Mouse (Mus musculus) gonadal fat pad, adult 2 months (tissue): Measurements from ENCODE around the gene Mia. TPM values are rescaled to one million over a fixed set of nuclear protein-coding genes. Genes with fewer than 3 reads are reported as not detected.

Experiments used
- DNase-seq: peaks from one replicate; pipeline ENCODE4 v3.0.0-alpha.2; 2012; ENCODE audit warnings: low read depth
- polyA plus RNA-seq: library from polyadenylated mRNA; depleted of rRNA; stranded (reverse); fragments of >200 nt; gene quantifications from 2 replicates; pipeline ENCODE4 v1.2.3, GENCODE M21; 2012; rRNA removed

The Mia gene
- polyA plus RNA-seq, 1 experiment, result 89.2 TPM

DNA sequence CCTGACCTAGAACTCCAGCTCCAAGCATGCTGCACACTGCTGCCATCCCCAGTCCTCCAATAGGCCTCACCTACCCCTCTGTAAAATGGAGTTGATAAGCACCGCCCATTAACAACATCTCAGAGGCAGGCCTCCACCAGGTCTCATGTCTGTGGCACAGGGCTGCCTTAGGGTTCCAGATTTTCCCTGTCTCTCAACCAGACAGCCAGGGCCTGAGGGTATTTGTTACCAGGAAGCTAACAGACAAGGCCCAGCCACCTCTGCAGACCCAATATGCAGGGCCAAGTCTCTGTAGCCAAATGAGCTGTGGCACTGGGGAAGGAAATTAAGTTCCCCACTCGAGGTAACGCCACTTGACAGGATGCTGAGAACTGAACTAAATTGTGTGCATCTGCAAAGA, 20.0 kb downstream of the Mia start:
- no peak for DNase-seq

DNA sequence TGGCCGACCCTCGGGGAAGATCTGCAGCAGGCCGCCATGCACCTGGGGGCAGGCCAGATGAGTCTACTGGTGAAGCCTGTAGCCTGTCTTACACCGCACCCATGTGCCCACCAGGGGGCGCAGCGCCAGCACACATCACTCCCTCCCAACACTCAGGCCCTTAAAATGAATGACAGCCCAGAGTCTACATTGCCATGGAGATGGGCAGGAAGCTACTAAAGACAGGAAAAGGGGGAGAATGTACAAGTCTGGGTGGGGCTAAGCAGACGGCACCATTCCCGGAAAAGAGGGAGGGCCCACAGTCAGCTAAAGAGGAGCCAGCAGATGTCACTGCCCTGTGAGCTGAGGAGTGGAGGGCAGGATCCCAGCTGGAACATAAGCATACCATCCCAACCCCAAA, 21.1 kb downstream of the Mia start:
- no peak for DNase-seq

DNA sequence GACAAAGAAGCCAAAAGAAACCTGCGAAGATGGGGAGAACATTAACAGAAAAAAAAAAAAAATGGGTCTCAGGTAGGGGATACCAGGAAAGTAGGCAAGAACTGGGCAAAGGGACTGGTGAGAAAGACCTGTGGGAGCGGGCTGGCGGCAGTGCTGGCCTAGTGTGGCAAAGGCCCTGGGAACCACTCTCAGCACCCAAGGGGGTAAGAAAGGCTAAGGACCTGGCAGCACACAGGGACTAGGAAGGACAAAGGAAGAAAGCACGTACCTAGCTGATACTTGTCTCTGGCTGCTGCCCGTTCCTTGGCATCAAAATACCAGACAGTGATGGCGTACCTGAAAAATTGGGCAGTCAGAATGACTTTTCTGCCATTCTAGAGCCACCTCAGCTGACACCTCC, 21.7 kb downstream of the Mia start:
- DNase-seq, result no peak

DNA sequence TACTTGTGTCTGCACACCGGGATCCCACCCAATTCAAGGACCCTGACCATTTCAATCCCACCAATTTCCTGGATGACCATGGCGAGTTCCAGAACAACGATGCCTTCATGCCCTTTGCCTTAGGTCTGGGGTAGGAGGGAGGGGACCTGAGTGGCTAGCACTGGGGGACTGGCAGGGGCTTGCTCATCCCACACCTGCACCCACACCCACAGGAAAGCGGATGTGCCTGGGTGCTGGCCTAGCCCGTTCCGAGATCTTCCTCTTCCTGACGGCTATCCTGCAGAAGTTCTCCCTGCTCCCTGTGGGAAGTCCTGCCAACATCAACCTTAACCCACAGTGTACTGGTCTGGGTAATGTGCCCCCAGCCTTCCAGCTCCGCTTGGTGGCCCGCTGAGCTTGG, 22.8 kb downstream of the Mia start:
- DNase-seq, result no peak

DNA sequence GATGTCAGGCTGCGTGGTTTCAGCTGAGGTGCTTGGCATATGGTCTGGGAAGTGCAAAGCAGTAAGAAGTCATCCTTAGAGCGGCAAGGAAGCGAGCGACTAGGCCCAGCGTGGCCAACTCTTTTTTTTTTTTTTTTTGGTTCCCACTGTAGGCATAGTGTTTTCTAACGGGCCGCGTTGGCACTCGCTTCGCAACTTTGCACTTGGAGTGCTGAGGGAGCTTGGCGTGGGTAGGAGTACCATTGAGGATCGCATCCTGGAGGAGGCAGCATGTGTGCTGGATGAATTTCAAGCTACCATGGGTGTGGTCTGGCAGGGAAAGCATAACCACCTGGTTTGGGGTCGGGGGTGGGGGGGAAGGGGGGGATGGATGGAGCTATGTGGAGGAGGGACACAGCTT, 25.0 kb downstream of the Mia start:
- DNase-seq, result no peak

DNA sequence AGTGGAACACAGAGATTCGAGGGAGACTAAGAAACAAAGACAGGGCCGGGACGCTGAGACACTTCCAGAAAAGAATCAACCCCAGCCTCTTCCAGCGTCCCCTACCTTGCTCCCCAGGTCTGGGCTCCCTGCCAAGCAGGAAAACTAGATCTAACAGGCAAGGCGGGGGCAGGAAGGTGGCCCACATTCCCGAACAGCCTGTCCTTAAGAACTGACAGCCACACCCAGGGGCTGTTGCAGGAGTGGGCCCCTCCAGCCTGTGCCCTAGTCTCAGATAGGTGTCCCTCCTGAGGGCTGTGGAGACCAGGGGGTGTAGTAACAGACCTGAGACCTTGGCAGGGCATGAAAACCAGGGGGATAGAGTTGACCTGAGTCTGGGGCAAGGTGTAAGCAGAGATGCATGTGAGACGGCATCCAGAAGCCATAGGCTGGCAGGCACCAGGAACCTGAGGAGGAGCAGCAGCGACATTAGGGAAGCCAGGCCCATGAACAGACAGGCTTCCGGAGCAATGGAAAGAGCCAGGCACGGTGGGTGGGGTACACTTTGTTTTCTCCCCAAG, 27.7 kb downstream of the Mia start, which contains the start of gene Cyp2t4:
TSS of gene Cyp2t4 (plus strand) at position 510 of the 560 bp plus-strand sequence.
- no peak for DNase-seq

DNA sequence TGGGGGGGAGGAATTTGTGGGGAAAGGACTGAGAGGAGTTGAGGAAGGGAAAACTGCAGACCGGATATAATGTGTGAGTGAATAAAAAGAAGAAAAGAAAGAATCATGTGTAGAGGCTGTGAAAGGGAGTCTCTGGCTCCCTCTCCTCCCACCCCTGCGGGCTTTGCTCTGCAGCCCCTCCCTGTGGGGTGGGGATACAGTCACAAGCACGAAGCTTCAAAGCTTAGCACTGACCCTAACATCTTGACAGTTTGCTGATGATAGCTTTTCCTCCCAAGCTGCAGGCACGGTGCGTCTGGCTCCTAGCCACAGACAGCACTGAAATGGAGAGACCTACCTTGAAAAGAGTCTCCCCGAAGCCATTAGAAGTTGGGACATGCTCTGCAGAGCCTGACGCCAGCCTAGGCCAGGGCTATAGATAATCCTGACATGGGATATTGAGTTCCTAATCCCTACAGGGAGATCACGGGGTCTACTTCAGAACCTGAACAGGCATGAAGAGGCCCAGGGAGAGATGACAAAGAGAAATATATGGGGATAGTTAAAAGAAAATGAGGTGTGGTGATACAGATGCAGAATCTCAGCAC, 44.5 kb downstream of the Mia start:
- no peak for DNase-seq

DNA sequence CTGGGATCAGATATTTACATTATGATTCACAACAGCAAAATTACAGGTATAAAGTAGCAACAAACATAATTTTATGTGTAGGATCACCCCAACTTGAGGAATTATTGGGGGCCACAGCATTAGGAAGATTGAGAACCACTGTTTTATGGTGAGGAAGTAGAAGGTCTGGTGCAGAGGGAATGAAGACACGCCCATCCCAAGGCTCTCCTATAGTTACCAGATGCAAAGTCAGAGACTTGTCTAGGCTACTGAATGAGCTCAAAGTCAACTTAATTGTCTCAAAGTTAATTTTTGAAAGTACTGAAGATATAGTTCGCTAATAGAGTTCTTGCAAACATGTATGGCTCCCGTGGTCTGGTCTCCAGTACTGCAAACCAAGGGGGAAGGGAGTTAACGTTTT, 47.2 kb downstream of the Mia start:
- DNase-seq, result no peak

DNA sequence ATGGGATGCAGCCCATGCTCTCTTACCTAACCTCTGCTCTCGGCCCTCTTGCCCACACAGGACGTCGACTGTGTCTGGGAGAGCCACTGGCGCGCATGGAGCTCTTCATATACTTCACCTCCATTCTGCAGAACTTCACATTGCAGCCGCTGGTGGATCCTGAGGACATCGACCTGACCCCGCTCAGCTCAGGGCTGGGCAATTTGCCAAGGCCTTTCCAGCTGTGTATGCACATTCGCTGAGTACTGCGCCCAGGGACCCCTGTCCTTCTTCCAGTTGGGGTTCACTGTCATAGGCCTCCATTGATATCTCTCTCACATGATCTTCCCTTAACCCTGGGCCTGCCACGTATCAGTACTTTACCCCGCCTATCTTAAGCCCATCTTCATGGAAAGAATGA, 47.8 kb downstream of the Mia start:
- DNase-seq, result no peak

DNA sequence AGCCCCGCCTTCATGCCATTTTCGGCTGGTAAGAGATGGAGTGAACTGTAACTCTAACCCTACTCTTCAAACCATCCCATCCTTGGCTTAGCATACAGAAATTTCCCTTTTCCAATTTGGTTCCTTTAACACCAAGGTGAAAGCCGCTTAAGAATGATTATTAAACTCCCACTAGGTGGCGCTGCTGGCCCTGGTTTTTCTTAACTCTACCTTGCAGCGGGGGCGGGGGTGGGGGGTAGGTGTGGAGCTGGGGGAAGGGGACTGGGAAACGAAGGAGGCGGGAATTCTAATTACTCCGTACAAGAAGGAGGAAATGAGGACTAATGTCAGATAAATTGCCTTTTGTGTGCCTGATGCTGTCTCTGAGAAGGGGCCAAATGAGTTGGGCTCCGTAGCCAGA, 48.4 kb downstream of the Mia start:
- no peak for DNase-seq

DNA sequence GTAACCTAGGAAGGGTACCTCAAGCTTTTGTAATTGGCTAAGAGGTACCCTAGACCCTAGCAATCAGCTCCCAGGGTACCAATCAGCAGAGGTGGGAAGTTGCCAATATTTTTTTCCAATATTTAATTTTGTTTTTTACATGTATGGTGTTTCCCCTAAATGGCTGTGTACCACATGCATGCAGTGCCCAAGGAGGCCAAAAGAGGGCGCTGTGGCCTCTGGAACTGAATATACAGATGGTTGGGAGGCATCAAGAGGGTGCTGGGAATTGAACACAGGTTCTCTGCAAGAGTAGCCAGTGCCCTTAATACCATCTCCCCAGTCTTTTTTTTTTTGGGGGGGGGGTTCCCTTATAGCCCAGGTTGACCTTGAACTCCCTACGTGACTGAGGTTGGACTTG, 49.6 kb downstream of the Mia start:
- DNase-seq, result no peak

DNA sequence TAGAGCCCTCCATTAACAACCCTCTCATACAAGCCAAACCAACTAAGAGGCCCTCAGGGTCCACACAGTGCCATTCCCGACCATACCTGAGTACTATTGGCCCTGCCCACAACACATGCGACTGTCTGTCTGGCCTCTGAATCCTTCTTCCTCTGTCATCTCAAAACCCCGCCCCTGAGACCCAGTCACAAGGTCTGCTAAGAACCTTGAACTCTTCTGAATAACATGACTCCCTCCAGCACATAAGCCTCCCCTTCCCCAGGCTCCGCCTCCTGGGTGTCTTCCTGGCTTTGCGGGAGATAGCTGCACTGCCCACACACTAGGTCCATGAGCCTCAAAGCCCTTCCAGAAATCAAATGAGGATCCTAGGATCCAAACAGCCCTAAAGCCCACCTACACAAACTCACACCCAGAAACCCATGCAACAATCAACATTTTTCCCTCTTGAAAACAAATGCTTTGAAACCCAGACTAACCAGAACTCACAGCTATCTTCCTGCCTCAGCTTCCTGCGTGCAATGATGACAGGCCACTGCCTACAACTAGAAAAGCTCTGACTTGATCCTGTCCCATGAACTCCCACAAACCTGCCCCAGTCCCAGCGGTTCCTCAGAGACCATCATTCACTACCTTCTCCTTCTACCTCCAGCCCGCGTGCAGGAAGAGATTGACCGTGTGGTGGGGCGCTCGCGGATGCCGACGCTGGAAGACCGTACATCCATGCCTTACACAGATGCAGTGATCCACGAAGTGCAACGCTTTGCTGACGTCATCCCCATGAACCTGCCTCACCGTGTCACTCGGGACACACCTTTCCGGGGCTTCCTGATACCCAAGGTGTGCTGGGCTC, 50.2 kb downstream of the Mia start:
- DNase-seq, result no peak

DNA sequence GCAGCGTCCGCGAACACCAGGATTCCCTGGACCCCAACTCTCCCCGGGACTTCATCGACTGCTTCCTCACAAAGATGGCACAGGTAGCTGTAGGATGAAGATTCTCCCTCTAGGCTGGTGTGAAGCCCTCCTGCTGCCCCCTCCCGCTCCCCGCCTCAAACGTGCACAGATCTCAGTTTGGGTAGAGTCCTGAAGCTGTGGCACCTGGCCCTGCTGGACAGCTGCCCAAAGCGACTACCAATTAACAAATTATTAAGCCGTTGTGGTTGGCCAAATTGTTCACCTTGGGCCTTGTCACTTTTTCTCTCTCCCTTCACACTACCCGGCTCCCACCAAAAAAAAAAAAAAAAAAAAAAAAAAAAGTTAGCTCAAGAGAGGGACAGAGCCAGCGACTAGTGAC, 51.1 kb downstream of the Mia start:
- DNase-seq, result no peak

Other genes starting within 250 kb of the Mia start
- gene Cyp2a22, start 241.8 kb downstream of the Mia start, polyA plus RNA-seq, result 0.10 TPM in 1 of 2 replicates, not detected in the other
- 0.58 TPM in 1 of 2 replicates, not detected in the other for gene Cyp2a12, start 152.1 kb downstream of the Mia start, polyA plus RNA-seq
- gene Cyp2f2, start 61.2 kb downstream of the Mia start, polyA plus RNA-seq, result 2.7 and 14.4 TPM in 2 replicates
- 0.05 TPM in 1 of 2 replicates, not detected in the other for gene Cyp2t4, start 27.4 kb downstream of the Mia start, polyA plus RNA-seq
- gene Egln2, start 14.4 kb downstream of the Mia start, polyA plus RNA-seq, result 98.6 and 102 TPM in 2 replicates
- 87.7 and 96.0 TPM in 2 replicates for gene Rab4b, start 2.3 kb downstream of the Mia start, polyA plus RNA-seq
- gene Gm21983, start 71 bp downstream of the Mia start, polyA plus RNA-seq, result 0.34 TPM in 1 of 2 replicates, not detected in the other
- 15.6 and 18.2 TPM in 2 replicates for gene BC024978, start 14.6 kb upstream of the Mia start, polyA plus RNA-seq
- gene Snrpa, start 15.1 kb upstream of the Mia start, polyA plus RNA-seq, result 141 and 161 TPM in 2 replicates
- gene Itpkc, start 47.5 kb upstream of the Mia start, polyA plus RNA-seq, result 8.4 and 10.3 TPM in 2 replicates
- gene Coq8b, start 51.9 kb upstream of the Mia start, polyA plus RNA-seq, result 51.5 and 55.4 TPM in 2 replicates
- 20.4 and 22.4 TPM in 2 replicates for gene Numbl, start 77.3 kb upstream of the Mia start, polyA plus RNA-seq
- 199 and 260 TPM in 2 replicates for gene Ltbp4, start 156.5 kb upstream of the Mia start, polyA plus RNA-seq
- gene Shkbp1, start 174.9 kb upstream of the Mia start, polyA plus RNA-seq, result 50.8 and 57.4 TPM in 2 replicates
- 0.33 TPM in 1 of 2 replicates, not detected in the other for gene Gm20479, start 176.3 kb upstream of the Mia start, polyA plus RNA-seq